Mouse (Mus musculus): ENCODE data around the gene Ankrd24. TPM values are rescaled to one million over a fixed set of nuclear protein-coding genes. Genes with fewer than 3 reads are reported as not detected.
A peak's percentile ranks its signal among the peaks of the same experiment; 100 is the strongest.

Gene Ankrd24
- 6.4 and 6.9 TPM in 2 replicates for polyA plus RNA-seq (2015; fragmentation: Nextera tagmentation; extraction: Ambion mirVana)

- H3K4me1 ChIP-seq = peaks cover 20% of the 10 kb centered on the region
- no peak for ATAC-seq
- peak within 1 kb of the TSS; percentile 88 for H3K27ac ChIP-seq
- H3K27me3 ChIP-seq = 0 out of 2 replicates have a peak, but pooled peaks cover 3% of the 10 kb centered on the region
- H3K9me3 ChIP-seq (replicated peaks) = no peaks in the 10 kb centered on the region
- peak within 1 kb of the TSS; percentile 88 for H3K4me2 ChIP-seq
- peak within 1 kb of the TSS; percentile 88 for H3K9ac ChIP-seq
- peak within 1 kb of the TSS; percentile 78 for H3K4me3 ChIP-seq
- peaks cover 23% of the 10 kb centered on the region for H3K36me3 ChIP-seq (ENCODE audit: poor library complexity, severe bottlenecking)
- WGBS = 88% methylated on average over 16 of the region's 16 CpGs
Measured at GRCm38 (mm10) chr10:81628390-81628789, at the start of gene Ankrd24. Ankrd24 (plus strand) TSS chr10:81628540.

GRCm38 (mm10) chr10:81579967-81580366, 48.4 kb upstream of the Ankrd24 start:
- Histone ChIP-seq H3K27me3 (peaks cover 84% of the 10 kb centered on the region), H3K36me3 (ENCODE audit: poor library complexity, severe bottlenecking) (no peaks in the 10 kb centered on the region), H3K4me1 (peaks cover 16% of the 10 kb centered on the region), H3K27ac (no peak overlapping the region), H3K9ac (no peak overlapping the region), H3K4me3 (no peak overlapping the region), H3K4me2 (no peak overlapping the region), H3K9me3 (replicated peaks) (no peaks in the 10 kb centered on the region)
- WGBS = 56% methylated on average over 4 of the region's 4 CpGs
- ATAC-seq = no peak

- no peak for ATAC-seq
- H3K27ac ChIP-seq = no peak overlapping the region
- H3K36me3 ChIP-seq (ENCODE audit: poor library complexity, severe bottlenecking) = no peaks in the 10 kb centered on the region
- no peaks in the 10 kb centered on the region for H3K9me3 ChIP-seq (replicated peaks)
- H3K9ac ChIP-seq = no peak overlapping the region
- peaks cover 84% of the 10 kb centered on the region for H3K27me3 ChIP-seq
- 65% methylated on average over 25 of the region's 25 CpGs for WGBS
- no peak overlapping the region for H3K4me3 ChIP-seq
- H3K4me2 ChIP-seq = no peak overlapping the region
- peaks cover 11% of the 10 kb centered on the region for H3K4me1 ChIP-seq
Measured at GRCm38 (mm10) chr10:81580441-81581070, 47.8 kb upstream of the Ankrd24 start.

GRCm38 (mm10) chr10:81583347-81583746, 45.0 kb upstream of the Ankrd24 start:
- Histone ChIP-seq H3K4me2 (no peak overlapping the region), H3K4me3 (no peak overlapping the region), H3K36me3 (ENCODE audit: poor library complexity, severe bottlenecking) (peaks cover 5% of the 10 kb centered on the region; the same call in 1 of the 2 replicates), H3K9me3 (replicated peaks) (no peaks in the 10 kb centered on the region), H3K27me3 (peaks cover 76% of the 10 kb centered on the region), H3K27ac (no peak overlapping the region), H3K4me1 (peaks cover 4% of the 10 kb centered on the region; the same call in 1 of the 2 replicates), H3K9ac (no peak overlapping the region)
- ATAC-seq = no peak
- WGBS = 52% methylated on average over 6 of the region's 6 CpGs

GRCm38 (mm10) chr10:81588739-81589138, 39.6 kb upstream of the Ankrd24 start:
- WGBS = 65% methylated on average over 7 of the region's 7 CpGs
- Histone ChIP-seq H3K9me3 (replicated peaks) (no peaks in the 10 kb centered on the region), H3K36me3 (ENCODE audit: poor library complexity, severe bottlenecking) (peaks cover 5% of the 10 kb centered on the region; the same call in 1 of the 2 replicates), H3K4me3 (no peak overlapping the region), H3K4me2 (no peak overlapping the region), H3K27me3 (peaks cover 76% of the 10 kb centered on the region), H3K4me1 (no peaks in the 10 kb centered on the region), H3K27ac (no peak overlapping the region), H3K9ac (no peak overlapping the region)
- no peak for ATAC-seq

GRCm38 (mm10) chr10:81591846-81592245, 36.5 kb upstream of the Ankrd24 start:
- Histone ChIP-seq H3K9me3 (replicated peaks) (no peaks in the 10 kb centered on the region), H3K4me3 (no peak overlapping the region), H3K36me3 (ENCODE audit: poor library complexity, severe bottlenecking) (peaks cover 5% of the 10 kb centered on the region; the same call in 1 of the 2 replicates), H3K27ac (no peak overlapping the region), H3K9ac (no peak overlapping the region), H3K27me3 (peaks cover 90% of the 10 kb centered on the region), H3K4me2 (no peak overlapping the region), H3K4me1 (peaks cover 16% of the 10 kb centered on the region)
- WGBS = 65% methylated on average over 9 of the region's 9 CpGs
- ATAC-seq = no peak

- Histone ChIP-seq H3K27ac (no peak overlapping the region), H3K4me3 (no peak overlapping the region), H3K9me3 (replicated peaks) (no peaks in the 10 kb centered on the region), H3K9ac (no peak overlapping the region), H3K4me2 (no peak overlapping the region), H3K4me1 (peaks cover 24% of the 10 kb centered on the region), H3K27me3 (peaks cover 88% of the 10 kb centered on the region), H3K36me3 (ENCODE audit: poor library complexity, severe bottlenecking) (peaks cover 5% of the 10 kb centered on the region; the same call in 1 of the 2 replicates)
- ATAC-seq = no peak
- WGBS = 79% methylated on average over 7 of the region's 7 CpGs
Measured at GRCm38 (mm10) chr10:81592631-81593030, 35.7 kb upstream of the Ankrd24 start.

- peaks cover 28% of the 10 kb centered on the region for H3K4me1 ChIP-seq
- no peak overlapping the region for H3K27ac ChIP-seq
- H3K27me3 ChIP-seq = peaks cover 89% of the 10 kb centered on the region
- H3K9ac ChIP-seq = no peak overlapping the region
- no peak for ATAC-seq
- no peaks in the 10 kb centered on the region for H3K36me3 ChIP-seq (ENCODE audit: poor library complexity, severe bottlenecking)
- H3K4me2 ChIP-seq = no peak overlapping the region
- no peak overlapping the region for H3K4me3 ChIP-seq
- no peaks in the 10 kb centered on the region for H3K9me3 ChIP-seq (replicated peaks)
- 70% methylated on average over 4 of the region's 4 CpGs for WGBS
Measured at GRCm38 (mm10) chr10:81593223-81593622, 35.1 kb upstream of the Ankrd24 start.

GRCm38 (mm10) chr10:81593935-81594334, 34.4 kb upstream of the Ankrd24 start:
- no peak overlapping the region for H3K4me2 ChIP-seq
- H3K27ac ChIP-seq = no peak overlapping the region
- H3K36me3 ChIP-seq (ENCODE audit: poor library complexity, severe bottlenecking) = no peaks in the 10 kb centered on the region
- H3K9me3 ChIP-seq (replicated peaks) = no peaks in the 10 kb centered on the region
- peaks cover 90% of the 10 kb centered on the region for H3K27me3 ChIP-seq
- no peak overlapping the region for H3K4me3 ChIP-seq
- H3K9ac ChIP-seq = no peak overlapping the region
- ATAC-seq = no peak
- peaks cover 28% of the 10 kb centered on the region for H3K4me1 ChIP-seq
- 79% methylated on average over 18 of the region's 18 CpGs for WGBS

GRCm38 (mm10) chr10:81595599-81595998, 32.7 kb upstream of the Ankrd24 start:
- peaks cover 31% of the 10 kb centered on the region for H3K4me1 ChIP-seq
- H3K27ac ChIP-seq = no peak overlapping the region
- no peak overlapping the region for H3K4me2 ChIP-seq
- no peaks in the 10 kb centered on the region for H3K36me3 ChIP-seq (ENCODE audit: poor library complexity, severe bottlenecking)
- 37% methylated on average over 5 of the region's 5 CpGs for WGBS
- no peak overlapping the region for H3K4me3 ChIP-seq
- no peaks in the 10 kb centered on the region for H3K9me3 ChIP-seq (replicated peaks)
- H3K27me3 ChIP-seq = peaks cover 90% of the 10 kb centered on the region
- no peak overlapping the region for H3K9ac ChIP-seq
- no peak for ATAC-seq

DNA sequence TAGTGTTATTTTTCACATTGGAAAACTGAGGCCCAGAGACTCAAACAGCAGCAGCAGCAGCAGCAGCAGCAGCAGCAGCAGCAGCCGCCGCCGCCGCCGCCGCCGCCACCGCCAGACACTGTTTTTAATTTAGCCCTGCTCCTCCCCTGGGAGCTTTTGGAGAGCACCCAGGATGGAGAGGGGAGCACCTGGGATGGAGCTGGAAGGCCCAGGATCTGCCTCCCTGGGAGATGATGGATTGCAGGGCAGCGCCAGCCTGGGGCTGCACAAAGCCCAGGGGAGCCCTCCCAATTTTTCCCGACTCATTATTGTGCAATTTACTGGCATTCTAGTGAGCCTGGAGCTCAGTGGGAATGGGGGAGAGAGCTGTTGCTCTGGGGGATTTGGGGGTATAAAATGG, 31.7 kb upstream of the Ankrd24 start:
- Histone ChIP-seq H3K4me1 (peaks cover 40% of the 10 kb centered on the region), H3K4me3 (no peak overlapping the region; the same call in 1 of the 2 replicates), H3K27ac (peak overlapping the region; percentile 48), H3K27me3 (peaks cover 85% of the 10 kb centered on the region), H3K36me3 (ENCODE audit: poor library complexity, severe bottlenecking) (no peaks in the 10 kb centered on the region), H3K9ac (no peak overlapping the region), H3K4me2 (peak overlapping the region; percentile 45), H3K9me3 (replicated peaks) (no peaks in the 10 kb centered on the region)
- ATAC-seq = no peak
- 0% methylated on average over 10 of the region's 10 CpGs for WGBS

- Histone ChIP-seq H3K9ac (no peak overlapping the region), H3K4me1 (peaks cover 43% of the 10 kb centered on the region), H3K27me3 (peaks cover 85% of the 10 kb centered on the region), H3K27ac (peak overlapping the region; percentile 48; the same call in 1 of the 2 replicates), H3K4me2 (peak overlapping the region; percentile 45), H3K4me3 (no peak overlapping the region), H3K36me3 (ENCODE audit: poor library complexity, severe bottlenecking) (no peaks in the 10 kb centered on the region), H3K9me3 (replicated peaks) (no peaks in the 10 kb centered on the region)
- no peak for ATAC-seq
- WGBS = 2% methylated on average over 11 of the region's 12 CpGs
Measured at GRCm38 (mm10) chr10:81597137-81597950, 31.0 kb upstream of the Ankrd24 start.

All from forebrain, embryonic 13.5 days (tissue).